Mouse (Mus musculus) adrenal gland, adult 18-20 months (tissue): ENCODE measurements around the gene Ptpn6. TPM values are rescaled to one million over a fixed set of nuclear protein-coding genes. Genes with fewer than 3 reads are reported as not detected.
A peak's percentile ranks its signal among the peaks of the same experiment; 100 is the strongest.
"Not testable (repeated sequence)": the region's sequence is repeated elsewhere in the genome, so short reads cannot be mapped to it uniquely, and the experiment has no call there.

Experiments used
- DNase-seq, 2 experiments: peaks; one replicate each; pipeline ENCODE4 v3.0.0; 2021 to 2022; ENCODE audit warnings: low spot score in 2 of 2
- total RNA-seq, 2 experiments: library from RNA; stranded (reverse); gene quantifications; 1 replicate in 1 of 2; 2 replicates in 1 of 2; pipeline ENCODE4 v1.2.3; 2021

Gene Ptpn6
- total RNA-seq, 2 experiments from 2014 or later, result 9.8 to 11.5 TPM

DNA sequence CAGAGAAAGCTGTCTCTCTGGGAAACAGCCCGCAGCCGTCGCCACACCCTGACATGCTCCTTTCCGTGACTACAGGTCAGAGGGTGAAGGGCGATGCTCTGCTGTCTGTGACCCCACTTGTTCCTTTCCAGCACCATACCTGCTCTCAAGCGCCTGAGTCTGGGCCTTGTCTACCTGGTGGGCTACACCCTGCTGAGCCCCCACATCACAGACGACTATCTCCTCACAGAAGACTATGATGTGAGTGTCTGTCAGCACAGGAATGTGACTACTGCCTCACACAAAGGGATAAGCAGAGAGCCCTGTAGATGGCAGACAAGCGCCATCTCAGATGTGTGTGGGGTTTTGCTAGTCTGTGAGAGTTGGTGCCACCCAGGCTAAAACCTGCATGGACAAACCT, 37.2 kb downstream of the Ptpn6 start:
- DNase-seq, result no peak

DNA sequence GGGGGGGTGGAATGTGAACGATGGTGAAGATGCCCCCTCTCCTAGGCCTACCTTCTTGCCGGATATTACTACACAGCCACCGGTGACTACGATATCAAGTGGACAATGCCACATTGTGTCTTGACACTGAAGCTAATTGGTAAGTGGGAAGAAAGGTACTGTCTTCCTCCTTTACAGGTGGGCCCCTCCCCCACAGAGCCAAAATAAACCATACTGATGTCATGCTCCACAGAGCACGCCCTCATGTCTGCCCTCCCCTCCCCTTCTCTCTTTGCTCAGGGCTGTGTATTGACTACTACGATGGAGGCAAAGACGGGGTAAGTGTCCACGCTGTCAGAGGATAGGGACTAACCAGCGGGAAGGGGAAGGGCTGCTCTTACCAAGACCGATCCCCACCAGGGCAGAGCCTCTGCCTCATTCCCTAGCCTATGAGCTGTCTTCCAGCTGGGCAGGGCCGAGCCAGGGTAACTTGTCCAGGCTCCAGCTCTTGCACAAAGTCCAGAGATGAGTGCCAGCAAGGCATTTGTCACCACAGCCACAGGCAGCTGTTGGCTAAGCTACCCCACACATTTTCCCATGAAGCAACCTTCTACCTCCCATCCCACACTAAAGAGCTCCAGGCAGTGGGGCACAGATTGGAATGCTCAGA, 38.4 kb downstream of the Ptpn6 start:
- DNase-seq, result peak; percentile 51 to 57

DNA sequence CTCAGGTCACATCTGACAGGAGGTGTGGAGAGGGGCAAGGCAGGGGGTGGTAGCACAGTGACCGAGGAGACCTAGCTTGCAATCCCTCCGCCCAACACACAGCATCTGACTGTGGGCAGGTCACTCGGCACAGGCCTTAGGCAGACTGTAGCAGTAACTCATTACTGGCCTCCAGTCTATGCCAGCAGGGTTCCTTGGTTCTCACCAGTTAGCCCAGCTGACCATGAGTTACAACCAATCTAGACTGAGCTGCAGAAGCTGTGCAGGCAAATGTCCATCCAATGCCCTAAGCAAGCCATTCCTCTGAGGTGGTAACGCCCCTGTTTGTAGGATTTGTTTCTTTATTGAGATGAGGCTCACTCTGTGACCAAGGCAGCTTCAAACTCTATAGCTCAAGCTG, 39.1 kb downstream of the Ptpn6 start:
- no peak for DNase-seq

DNA sequence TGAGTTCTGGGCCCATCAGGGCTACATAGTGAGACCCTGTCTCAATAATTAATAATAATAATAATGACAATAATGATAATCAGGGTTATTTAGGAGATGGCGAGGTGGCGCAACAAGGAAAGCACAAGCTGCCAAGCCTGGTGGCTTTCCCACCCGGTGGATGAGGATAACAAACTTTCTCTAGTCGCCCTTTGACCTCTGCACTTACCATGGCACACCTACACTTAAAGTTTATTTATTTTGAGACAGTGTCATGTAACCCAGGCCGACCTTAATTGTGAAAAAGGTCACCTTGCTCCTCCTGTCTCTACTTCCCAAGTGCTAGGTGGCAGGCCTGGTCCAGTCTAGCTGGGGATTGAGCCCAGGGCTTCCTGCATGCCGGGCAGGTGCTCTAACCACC, 39.8 kb downstream of the Ptpn6 start:
- no peak for DNase-seq

DNA sequence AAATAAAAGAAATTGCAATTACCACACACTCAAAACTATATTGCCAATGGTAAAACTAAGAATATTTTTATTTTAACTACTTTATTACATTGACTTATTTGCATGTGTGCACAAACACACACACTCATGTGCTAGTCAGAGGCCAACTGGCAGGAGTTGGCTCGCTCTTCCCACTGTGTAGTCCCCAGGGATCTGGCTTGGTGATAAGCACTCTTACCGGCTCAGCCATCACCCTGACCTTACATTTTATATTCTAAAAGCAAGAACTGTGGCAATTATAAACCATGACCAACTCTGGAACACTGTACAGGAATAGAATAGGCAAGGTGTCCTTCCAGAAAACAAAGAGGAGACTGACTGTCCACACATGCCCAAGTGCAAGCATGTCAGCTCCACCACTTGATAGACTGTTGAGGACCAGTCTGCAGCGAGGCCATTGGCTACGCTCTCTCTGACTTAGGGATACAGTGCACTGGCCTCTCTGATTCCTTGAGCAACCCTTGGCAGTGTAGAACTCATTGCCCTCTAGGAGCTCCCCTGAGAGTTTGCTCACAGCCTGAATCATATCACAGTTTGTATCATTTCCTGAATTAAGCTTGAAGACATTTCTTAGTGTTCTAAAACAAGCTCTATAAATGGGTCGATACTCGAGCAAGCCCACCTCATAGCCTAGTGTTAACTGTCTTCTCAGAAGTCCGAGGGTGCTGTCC, 41.9 kb downstream of the Ptpn6 start:
- no peak for DNase-seq

DNA sequence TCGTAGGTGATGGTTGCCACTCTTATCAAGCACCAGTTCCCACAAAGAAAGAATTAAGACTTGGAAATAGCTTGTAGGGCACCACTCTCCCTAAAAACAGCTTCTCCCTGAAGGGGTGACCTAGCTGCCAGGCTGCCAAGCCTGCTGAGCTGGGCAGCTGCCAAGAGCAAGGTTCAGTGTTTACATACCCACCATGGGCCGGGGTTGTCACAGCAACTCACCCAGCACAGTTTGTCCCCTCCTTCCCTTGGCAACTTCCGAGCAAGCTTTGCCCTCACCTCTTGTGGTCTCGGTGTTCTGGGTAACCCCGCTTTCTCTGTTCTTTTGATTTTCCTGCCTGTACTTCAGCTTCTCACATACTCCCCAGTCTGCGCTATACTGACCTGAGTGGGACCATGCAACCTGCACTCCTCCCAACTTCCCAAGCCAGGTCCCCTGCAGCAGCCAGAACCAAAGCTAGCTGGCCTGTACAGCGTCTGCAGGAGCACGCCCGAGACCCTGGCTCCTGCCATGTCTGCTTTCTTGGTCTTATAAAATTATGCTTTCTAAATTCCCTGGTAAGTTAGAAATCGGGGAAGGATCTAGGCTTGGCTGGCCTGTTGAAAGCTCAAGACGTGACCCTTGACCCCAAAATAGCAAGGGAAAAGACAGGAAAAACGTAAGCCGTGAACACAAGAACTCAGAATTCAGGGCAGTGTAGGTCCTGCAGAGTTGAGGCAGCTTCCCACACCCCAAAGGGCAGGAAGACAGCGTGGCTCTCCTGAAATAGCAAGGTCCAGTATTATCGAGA, 44.2 kb downstream of the Ptpn6 start:
- peak in 1 of 2 experiments; percentile 52 for DNase-seq

DNA sequence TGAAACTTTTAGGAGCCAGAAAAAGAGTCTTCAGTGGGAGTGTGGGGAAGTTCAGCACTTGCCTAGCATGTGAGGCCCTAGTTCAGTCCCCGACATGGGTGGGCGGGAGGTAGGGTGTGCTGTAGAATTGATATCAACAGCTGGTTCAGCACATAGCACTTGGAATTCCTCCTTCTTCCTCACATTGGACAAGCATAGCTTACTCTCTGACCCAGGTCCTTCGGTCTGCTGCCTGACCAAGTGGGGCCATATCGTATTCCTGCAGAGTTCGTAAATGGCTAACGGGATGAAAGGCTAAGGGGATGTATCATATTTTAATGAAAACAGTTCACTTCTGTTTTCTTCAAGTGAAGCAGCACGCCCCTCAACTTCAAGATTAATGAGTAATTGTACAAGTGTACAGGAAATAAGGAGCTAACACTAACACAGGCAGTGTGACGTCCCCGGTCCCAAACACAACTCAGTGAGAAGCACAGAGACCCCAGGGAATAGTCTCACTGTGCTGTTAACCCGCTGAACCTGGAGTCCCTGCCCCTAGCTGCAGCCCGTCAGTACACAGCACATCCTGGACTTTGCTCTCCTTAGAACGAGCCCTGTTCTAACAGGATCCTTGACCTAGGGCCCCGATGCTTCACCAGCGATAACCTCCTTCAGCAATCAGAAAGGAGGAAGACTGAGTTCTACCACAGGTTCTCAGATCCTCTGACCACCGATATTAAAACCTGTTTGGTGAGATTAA, 45.1 kb downstream of the Ptpn6 start:
- DNase-seq, result no peak

DNA sequence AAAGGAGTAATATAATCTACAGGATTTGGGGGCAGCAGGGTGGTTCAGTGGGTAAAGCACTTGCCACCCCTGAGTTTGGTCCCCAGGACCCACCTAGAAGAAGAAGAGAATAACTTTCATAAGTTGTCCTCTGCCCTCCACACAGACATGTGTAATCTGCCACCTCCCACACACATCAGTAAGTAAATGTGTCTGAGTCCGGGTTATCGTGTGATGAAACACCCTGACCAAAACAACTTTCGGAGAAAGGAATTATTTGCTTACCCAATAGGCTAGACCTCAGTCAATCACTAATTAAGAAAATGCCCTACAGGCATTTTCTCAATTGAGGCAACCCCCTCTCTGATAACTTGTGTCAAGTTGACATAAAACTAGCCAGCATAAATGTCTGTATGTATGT, 48.0 kb downstream of the Ptpn6 start:
- no peak for DNase-seq

DNA sequence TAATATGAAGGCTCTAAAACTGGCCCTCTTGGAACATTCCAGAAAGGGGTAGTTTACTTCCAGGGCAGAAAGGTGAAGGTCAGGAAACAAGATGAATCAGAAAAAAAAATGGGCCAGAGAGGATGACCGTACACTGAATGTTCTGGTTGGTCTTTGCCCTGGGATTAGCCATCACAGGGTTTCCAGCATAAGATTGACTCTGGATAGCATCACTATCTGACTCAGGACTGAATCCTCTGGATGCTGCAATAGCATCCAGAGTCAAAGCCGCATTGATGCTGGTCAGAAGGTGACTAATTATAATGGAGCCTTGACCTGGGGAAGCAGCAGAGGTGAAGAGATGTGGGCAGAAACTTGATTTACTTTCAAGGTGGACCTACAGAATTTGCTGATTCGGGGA, 49.5 kb downstream of the Ptpn6 start:
- DNase-seq, result no peak

DNA sequence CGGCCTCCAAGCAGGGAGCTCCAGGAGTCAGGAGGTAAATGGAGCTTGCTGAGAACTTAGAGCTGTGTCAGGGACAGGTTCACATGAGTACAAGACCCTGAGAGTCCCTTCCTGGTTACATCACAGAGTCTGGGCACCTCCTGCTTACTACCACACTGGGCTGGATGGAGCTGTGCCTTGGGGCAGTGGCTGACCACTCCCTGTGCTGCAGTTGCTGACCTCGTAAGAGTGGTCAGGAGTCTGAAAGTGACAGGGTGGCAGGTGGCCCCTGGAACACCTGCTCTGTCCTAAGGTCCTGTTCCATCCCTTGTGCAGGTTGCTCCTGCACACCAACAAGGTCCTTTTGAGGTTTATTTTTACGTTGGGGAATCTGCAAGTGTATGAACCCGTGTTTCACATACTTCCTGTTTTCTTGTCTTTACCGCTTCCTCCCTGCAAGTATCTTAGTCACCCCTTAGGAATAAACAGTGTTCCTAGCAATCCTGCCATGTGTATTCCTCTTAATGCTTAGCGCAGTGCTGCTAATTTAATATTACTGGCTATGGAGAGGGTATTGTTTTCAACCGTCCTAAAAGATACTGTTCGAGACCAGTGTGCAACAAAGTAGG, 50.3 kb downstream of the Ptpn6 start:
- DNase-seq, result no peak

DNA sequence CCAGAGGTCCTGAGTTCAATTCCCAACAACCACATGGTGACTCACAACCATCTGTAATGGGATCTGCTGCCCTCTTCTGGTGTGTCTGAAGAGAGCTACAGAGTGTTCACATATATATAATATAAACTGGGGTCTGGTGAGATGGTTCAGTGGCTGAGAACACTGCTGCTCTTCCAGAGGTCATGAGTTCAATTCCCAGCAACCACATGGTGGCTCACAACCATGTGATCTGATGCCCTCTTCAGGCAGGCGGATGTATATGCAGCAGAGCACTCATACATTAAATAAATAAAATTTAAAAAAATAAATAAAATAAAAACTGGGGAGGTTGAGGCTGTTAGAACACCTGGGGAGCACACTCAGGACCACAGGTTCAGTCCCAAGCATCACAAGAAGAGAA, 51.9 kb downstream of the Ptpn6 start:
- DNase-seq, result not testable (repeated sequence)

DNA sequence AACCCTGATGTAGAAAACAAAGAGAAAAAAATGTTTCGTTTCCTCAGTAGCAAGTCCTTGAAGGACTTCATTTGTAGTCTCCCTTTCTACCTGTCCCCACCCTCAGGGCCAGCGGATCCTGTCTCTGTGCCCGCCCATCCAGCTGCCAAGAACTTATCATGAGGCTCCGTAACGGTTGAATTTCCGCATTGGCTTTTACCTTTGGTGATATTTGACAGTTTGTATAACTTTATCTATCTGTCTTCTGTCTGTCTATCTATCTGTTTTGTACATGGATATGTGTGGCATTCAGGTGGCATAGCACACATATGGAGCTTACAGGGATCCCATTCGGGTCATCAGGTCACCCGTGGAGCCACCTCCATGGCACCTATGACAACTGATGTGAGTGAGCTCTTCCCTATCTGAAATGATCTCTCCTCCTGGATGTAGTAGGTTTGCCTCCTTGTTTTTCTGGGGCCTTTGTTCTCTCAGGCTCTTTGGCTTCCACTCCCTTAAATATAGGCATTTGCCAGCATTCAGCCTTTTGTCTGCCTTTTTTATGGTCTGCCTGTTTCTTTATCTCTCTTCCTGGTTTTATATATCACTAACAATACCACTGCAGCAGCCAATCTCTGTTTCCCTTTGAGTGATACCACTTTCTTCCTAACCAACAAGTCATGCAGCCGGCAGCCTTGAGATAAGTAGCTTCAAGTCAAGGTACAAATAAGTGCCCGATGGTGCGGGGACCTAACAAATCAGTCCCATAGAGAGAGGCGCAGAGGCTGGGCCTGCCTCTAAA, 52.7 kb downstream of the Ptpn6 start:
- no peak for DNase-seq

DNA sequence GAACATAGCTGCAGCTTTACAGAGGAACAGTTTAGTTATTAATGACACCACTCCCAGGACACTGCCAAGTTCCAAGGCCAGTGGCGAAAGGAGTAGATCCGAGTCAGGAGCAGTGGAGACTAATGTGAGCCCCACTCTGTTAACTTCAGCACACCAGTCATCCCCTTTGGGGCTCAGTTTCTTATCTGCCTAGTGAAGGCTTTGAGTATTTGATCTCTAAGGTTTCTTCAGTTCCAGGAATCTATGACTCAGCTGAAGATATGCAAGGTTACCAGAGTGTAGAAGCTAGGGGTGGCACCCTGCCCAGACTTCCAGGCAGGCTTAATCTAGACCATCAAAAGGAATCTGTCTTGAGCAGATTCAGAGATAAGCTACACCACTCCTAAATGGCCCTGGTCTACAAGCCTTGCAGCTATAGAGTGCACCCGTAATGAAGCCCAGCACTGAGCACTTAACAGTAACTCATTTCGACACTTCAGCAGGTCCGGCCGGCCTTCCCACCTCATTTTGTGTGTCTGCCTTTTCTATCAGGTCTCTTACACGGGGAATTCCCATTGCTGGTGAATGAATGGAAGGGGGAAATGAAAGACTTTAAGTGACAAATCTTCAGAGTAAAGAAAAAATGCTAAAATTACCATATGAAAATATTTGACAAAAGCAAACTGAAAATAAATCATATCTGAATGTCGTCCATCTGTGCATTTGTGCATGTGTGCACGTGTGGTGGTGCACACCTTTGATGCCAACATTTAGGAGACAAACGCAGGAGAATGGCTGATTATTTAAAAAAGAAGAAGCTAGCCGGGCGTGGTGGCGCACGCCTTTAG, 54.7 kb downstream of the Ptpn6 start:
- DNase-seq, result peak; percentile 47 to 61

DNA sequence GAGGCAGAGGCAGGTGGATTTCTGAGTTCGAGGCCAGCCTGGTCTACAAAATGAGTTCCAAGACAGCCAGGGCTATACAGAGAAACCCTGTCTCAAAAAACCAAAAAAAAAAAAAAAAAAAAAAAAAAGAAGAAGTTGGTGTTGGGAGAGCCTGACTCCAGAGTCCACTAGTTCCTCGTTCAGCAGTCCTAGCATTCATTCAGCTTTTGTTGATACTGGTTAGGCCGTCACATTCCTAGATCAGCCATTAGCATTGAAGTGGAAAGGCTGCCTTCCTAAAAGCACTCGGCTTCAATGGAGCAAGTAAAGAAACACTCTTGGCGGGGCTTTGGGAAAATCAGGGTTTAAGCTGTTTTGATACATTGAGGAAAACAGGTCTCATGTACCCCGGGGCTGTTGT, 56.2 kb downstream of the Ptpn6 start:
- not testable (repeated sequence) for DNase-seq

DNA sequence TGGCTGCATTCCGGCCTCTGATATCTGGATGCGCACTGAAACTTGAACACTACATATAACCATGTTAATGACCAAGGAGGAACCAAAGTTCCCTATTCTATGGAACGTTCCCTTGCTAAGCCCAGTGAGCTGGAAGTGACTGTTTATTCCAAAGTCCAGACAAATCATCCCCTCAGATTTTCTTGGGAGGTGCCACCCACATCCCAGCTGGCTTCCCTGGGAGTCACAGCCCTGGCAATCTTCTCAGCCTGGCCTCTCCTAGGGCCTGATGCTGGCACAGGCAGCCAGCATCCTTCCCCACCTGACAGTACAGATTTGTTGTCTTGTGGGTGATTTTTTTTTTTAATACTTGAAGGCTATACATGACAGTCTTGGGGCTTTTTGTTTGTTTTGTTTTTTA, 59.0 kb downstream of the Ptpn6 start:
- no peak for DNase-seq

DNA sequence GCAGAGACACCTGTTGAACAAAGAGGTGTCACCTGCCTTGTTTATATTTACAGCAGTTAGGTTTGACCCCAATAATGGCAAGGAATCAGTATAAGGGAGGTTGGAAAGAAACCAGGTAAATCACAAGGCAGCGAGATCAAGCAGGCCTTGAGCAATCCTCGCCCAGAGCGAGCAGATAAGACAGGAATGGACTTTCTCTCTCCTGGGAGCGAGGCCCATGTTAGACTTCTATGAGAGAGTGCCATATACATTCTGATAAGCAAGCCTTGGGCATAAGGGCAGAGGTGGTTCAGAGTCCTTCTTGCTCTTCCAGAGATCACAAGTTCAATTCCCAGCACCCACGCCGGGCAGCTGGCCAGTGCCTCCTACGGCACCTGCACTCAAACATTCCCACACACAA, 59.7 kb downstream of the Ptpn6 start:
- DNase-seq, result no peak

DNA sequence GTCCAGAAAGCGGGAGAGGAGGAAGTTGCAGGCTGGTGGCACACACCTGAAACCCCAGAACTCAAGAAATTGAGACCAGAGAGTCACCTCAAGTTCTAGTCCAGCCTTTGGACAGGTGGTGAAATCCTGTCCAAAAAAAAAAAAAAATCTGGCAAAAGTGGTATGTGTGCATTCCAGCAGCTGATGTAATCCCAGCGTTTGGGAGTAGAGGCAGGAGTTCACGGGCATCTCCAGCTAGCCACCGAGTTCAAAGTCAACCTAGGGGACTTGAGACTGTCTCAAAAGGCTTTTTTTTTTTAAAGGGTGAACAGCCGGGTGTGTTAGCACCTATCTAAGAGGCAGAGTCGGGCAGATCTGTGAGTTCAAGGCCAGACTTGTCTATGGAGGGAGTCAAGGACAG, 62.3 kb downstream of the Ptpn6 start:
- DNase-seq, result no peak

DNA sequence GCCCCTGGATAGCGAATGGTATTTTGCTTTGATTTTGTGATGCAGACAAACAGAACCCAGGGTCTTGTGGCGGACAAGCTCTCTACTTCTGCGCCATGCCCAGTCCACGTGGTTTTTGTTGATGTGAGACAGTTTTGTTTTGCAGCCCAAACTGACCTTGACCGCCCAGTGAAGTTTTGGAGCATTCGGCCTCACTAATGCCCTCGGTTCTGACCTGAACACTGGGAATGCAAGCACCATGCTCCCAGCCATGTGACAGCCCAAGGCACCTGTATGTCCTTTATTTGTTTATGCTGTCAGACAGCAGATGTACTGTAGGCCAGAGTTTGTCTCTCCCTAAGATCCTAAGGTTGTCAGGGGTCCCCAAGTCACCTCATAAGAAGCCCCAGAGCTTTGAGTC, 63.9 kb downstream of the Ptpn6 start:
- no peak for DNase-seq

DNA sequence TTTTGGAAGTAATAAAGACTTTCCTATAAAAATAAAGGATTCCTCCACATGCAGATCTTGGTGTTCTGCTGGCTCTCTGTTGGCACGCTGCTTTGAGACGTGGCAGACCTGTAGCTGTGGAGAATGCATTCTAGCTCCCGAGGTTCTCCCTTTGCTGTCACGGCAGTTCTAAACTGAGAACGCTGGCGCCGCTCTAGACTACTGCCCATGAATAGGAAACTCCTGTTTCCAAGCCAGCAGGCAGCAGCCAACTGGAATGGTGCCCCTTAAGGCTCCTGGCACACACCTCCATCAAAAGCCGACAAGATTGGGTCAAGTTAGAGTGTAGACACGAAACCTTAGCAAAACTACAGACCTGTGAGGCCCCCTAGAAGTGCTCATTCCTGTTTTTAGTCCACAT, 64.9 kb downstream of the Ptpn6 start:
- DNase-seq, result no peak
